Mouse (Mus musculus) right cerebral cortex, postnatal 25 days (tissue): Measurements from ENCODE around the gene Cox7a1.
"Not testable (repeated sequence)": the region's sequence is repeated elsewhere in the genome, so short reads cannot be mapped to it uniquely, and the experiment has no call there.

Source experiments
- DNase-seq: peaks from one replicate; pipeline ENCODE4 v3.0.0; 2022

Cox7a1 gene

DNA sequence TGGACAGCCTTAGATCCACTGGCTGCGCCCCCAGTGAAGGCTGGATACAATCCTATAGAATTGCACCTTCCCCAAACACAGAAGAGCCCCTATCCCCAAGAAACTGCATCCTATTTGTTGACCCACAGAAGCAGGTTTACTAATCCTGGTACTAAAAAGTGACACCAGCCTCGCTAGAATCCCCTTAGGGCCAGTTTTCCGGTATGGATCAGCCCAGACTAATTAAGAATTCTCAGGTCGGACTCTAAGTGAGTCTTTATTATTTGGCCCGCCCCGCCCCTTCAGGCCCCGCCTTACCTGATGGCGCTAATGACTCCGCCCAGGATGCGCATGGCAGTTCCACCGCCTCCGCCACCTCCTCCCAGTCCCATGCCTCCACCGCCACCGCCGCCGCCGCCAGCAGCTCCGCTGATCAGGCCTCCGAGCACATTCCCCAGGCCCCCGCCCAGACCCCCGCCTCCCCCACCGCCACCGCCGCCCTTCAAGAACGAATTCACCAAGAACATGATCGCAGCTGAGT, 9.7 kb downstream of the Cox7a1 start:
- DNase-seq, result peak; percentile 72

DNA sequence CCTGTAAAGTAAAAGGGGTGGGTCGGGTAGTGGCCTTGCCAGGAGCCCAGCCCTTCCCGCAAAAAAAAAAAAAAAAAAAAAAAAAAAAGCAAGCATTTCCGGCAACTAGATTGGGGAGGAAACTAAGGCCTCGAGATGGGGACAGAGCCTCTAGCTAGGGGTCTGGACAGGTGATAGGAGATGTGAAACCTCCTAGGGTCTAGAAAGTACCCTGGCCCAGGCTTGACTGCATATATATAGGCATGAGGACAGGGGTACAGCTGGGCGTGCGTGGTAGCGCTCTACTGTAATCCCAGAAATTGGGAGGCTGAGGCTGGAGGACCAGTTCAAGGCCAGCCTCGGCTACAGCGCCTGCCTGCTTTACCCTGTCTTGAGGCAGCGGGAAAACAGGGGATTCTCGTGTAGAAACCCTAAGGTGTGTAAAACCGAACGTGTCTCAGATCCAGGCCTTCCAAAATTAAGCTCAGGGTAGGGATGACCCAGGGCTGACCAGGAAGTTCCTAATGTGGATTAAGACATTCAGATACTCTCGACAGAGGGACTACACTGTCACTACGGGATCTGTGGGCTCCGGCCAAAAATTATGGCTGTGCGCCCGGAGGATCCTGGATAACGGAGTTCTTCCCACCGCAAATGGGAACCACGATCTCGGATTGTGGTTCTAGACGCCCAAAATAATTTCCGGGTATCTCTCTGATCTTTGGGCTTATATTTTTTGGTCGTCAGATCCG, 10.3 kb downstream of the Cox7a1 start:
- DNase-seq, result peak; percentile 38

DNA sequence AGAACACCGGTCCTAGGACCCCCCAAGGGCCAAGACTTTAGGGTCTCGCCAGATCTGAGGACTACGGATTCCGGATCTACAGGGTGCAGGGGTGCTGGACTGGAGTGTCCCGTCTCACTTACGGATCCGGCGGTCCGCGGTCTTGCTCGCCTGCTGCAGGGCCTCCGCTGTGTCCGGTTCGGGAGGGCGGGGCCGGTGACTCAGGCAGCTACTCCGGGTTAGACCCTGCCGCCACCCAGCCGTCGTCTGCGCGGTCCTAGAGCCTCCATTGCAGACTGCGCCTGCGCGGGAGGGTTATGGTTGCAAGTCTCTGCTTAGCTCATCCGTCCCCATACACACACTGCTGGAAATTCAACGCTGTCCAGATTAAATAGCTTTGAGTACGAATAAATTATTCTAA, 10.9 kb downstream of the Cox7a1 start:
- peak; percentile 90 for DNase-seq

DNA sequence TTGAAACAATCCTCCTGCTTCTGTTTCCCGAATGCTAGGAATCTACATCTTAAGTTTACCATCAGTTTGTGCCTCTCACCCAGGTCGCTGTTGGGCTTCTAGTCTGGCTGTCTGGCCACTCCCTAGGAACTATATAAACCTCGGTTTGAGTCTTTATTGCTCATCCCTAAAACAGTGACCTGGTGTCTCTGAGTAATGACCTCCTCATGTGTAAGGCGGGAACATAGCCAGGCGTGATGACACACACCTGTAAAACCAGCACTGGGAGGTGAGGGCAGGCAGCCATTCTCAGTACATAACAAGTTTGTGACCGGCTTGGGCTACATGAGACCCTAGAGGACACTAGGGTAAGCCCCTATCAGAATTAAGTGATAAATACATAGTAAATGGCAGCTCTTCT, 11.5 kb downstream of the Cox7a1 start:
- no peak for DNase-seq

DNA sequence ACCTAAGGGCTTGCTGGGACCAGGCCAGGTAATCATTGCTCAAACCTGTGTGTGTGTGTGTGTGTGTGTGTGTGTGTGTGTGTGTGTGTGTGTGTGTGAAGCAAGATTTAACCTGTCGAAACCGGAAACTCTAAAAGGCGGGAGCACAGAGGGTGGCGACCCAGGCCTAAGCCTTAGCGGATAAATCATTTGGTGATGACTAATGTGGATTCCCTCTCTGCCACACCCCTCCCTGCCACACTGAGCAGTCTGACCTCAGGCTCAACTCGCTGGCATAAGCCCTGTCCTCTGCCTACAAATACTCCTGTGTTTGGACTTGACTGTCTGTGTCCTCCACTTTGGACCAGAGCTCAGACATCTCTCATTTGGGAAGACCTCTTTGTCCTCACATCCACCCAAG, 12.2 kb downstream of the Cox7a1 start:
- DNase-seq, result no peak

DNA sequence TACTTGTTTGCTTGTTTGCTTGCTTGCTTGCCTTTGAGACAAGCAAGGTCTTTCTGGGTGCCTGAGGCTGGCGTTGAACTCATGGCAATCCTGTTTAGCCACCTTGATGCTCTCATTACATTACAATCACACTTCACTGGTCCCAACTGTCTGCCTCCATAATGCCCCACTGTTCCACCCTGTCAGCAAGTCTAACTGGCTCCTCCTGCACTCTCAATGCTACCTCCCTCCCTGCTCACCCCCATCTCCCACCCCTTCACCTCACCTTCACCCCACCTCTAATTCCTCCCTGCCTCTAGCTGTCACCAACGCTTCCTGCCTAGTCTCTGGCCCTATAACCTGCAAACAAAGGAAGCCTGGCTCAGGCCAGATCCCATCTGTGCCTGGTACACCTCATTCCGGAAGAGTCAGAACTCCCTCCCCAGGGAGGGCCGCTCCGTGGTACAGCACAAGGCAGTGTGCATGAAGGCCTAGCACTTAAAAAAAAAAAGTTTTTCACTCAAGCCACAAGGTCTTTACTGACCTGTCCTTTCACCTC, 13.7 kb downstream of the Cox7a1 start:
- DNase-seq, result no peak

DNA sequence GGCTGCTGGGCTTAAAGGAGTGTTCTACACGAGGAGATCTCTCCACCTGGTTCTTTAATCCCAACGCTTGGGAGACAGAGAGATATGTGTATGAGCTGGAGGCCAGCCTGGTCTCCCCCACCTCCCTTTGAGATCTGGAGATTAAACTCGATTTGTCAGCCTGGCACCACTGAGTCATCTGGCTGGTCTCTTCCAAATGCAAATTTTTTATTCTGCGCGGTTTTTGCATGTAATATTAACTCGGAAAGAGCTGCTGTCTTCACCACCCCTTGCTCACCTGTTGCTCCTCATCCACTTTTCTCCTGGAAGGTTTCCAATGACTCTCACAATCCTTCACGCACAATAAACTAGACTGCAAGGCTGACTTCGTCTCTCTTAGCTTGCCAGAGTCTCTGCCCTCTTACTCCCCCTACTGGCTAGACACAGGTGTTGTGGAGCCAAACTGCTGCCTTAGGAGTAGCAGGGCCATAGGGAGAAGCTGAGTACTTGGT, 14.6 kb downstream of the Cox7a1 start, which contains the start of gene Capns1:
Gene Capns1, minus strand, starts transcription at position 331 of the 491 bp plus-strand sequence.
- DNase-seq, result peak; percentile 58

DNA sequence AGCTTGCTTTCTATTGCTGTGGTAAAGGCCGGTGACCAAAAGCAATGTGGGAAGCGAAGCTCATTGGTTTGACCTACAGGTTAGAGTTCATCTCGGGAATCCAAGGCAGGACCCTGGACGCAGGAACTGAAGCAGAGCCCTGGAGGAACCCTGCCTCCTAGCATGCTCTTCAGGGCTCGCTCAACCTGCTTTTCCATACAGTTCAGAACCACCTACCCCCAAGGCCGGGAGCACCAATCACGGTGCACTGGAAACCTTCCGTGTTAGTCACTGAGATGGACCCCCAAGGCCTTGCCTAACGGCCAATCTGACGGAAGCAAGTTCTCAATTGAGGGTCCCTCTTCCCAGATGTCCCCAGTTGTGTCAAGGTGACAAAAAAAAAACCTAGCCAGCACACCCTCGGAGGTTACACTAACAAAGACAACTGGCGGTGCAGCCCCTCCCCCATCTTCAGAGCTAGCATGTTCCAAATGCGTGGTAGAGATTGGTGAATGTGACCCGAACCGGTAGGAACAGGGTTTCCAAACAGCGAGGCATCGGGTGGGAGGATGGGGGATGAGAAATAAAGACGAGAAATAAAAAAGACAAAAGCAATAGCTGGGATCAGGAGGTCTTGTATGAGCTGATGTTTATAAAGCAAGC, 15.7 kb downstream of the Cox7a1 start:
- no peak for DNase-seq

DNA sequence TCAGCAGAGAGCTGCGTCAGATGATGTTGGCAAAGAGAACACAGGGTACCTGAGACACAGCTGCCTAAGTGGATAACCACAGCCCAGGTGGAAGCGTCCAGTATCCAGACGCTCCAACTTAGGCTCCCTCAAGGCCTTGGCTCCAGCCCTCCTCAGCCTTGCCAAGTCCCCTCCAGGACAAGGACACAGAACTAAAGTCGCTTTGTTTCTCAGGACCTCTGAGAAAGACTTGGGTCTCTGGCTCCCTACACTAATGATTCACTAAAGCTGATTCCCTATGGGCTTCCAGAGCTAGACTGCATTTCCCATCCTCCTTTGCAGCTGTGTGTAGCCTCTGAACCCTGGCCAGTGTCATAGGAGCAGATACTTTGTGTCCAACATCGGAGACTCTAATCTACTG, 16.3 kb downstream of the Cox7a1 start:
- DNase-seq, result no peak

DNA sequence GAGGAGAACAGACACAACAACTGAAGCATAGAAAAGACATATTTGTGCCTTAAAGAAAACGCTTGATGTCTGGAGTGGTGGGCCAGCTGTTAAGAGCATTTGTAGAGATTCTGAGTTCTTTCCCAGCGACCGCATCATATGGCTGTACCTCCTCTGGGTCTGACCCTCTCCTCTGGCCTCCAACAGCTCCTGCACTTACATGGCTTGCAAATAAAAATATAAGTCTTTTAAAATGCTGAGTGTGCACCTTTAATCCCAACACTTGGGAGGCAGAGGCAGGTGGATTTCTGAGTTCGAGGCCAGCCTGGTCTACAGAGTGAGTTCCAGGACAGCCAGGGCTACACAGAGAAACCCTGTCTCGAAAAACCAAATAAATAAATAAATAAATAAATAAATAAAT, 16.7 kb downstream of the Cox7a1 start:
- not testable (repeated sequence) for DNase-seq

DNA sequence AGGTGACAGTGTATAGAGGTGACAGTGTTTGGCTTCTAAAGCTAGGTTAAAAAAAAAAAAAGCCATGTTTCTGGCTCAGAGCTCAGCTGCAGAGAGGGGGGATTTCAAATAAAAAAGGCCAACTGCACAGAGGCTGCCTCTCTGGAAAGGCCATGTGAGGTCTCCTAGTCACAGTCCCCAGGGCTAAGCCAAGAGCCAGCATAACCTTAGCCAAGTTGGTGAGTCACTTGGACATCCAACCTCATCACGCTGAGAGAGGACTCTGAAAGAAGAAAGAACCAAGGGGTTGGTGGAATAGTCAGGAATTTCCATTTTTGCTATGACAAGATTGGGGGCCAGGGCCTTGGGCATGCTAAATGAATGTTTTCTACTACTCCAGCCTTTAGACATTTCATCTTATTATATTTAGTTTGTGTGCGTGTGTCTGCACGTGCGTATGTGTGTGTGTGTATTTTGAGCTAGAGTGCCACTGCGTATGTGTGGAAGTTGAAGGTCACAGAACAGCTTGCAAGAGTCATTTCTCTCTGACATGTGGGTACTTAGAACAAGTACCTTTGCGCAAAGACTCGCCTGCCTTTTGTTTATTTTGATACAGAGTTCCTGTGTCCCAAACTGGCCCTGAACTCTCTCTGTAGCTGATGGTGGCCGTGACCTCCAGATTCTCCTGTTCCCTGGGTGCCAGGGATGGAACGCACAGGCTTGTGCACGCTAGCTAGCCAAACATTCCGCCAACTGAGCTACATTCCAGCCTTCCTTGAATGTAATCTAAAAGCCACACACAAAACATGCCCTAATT, 19.1 kb downstream of the Cox7a1 start:
- DNase-seq, result no peak

DNA sequence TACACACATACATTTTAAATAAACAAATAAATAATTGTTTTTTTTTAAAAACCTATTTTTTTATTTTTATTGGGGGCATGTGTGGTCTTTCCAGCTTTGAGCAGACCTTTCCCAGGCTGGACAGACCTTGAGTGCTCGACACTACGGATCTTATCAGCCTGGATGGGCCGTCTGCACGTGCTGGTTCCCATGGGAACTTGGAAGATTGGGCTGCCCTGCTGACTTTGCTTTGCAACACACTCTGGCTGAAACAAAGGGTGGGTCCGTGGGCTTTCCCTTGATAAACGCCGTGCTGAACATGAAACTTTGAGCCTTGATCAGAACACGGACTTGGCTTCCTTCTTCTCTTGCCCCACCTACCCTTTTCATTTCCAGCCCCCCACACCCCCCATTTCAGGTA, 20.4 kb downstream of the Cox7a1 start:
- no peak for DNase-seq

DNA sequence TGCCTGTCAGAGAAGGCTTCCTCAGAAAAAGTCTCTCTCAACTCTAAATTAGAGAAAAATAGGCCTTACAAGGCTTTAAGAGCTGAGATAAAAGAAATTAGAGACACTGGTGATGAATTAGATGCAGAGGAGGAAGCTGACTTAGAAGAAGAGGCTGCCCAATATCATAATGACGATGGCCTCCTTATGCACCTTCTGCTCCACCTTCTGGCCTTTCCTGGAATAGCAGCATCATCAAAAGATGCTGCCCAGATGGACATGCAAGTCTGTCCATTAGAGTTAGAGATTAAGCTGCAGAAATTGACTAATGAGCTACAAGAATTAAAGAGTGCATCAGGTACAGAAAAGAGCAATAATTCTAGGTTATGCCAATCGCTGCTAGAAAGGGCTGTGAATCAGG, 21.4 kb downstream of the Cox7a1 start:
- DNase-seq, result no peak

DNA sequence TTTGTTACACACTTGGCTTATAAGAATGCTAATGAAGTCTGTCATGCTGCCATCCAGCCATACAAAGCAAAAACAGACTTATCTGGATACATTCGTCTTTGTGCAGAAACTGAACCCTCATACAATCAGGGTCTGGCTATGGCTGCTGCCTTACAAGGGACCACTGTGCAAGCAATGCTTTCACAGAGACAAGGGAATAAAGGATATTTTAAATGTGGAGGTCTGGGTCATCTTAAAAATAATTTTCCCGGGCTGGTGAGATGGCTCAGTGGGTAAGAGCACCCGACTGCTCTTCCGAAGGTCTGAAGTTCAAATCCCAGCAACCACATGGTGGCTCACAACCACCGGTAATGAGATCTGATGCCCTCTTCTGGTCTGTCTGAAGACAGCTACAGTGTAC, 22.4 kb downstream of the Cox7a1 start:
- not testable (repeated sequence) for DNase-seq

DNA sequence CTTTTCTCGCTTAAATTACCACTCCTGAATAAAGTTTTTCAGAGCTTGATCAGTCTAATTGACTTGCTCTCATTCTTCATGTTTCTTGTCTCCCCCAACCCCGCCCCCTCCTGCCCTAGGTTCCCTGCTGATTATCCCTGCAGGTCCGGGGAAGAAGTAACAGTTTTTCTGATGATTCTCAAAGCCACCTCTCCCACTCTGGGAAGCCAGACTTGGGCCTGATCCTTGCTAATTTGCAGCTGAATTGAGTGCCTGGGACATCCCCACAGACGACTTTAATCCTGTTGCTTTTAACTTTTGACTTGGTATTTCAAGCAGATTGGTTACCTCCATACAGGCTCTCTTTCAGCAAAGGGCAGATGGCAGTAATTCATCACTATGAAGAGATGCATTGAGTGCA, 27.1 kb downstream of the Cox7a1 start:
- DNase-seq, result no peak

DNA sequence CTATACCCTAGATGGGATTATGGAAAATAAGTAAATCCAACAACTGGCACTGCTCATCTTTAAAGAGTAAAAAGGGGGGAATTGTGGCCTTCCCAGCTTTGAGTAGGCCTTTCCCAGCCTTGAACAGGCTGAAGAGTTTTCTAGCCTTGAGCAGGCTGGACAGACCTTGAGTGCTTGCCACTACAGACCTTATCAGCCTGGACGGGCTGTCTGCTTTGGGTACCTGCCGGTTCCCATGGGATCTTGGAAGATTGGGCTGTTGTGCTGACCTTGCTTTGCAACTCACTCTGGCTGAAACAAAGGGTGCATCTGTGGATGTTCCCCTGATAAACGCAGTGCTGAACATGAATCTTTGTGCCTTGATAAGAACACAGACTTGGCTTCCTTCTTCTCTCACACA, 29.9 kb downstream of the Cox7a1 start:
- no peak for DNase-seq

DNA sequence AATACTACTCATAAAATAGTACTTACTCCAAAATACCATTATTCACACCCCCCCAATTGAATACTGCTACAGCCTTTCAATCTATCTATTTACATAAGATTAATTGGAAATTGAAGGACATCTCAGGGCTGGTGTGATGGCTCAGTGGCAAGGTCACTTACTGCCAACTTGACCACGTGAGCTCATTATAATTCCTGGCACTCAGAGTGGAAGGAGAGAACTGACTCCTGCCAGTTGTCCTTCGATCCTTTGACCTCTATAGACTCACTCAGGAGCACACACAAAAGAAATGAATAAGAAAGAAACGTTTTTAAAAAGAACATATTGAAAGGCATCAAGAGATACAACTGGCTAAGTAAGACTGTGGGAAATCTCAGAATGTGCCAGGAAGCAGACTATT, 31.9 kb downstream of the Cox7a1 start:
- DNase-seq, result no peak

DNA sequence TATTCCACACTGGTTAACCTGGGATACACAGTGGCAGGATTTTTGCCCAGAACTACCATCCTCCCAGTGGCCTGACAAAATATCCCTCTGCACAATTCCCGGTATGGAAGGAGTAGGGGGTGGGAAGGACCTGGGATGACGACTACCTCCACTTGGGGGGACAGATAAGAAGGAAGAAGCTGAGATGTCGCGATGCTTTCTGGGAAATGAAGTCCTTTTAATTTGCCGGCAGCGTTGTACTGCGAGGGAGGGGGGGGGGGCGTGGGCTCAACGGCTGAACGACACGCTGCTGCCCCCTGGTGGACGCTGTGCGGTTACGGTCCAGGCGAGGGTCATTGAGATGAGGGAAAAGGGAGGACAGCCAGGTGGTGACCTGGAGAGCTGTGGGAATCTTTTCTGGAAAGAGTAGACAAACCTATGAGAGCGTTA, 32.8 kb downstream of the Cox7a1 start:
- peak; percentile 62 for DNase-seq

DNA sequence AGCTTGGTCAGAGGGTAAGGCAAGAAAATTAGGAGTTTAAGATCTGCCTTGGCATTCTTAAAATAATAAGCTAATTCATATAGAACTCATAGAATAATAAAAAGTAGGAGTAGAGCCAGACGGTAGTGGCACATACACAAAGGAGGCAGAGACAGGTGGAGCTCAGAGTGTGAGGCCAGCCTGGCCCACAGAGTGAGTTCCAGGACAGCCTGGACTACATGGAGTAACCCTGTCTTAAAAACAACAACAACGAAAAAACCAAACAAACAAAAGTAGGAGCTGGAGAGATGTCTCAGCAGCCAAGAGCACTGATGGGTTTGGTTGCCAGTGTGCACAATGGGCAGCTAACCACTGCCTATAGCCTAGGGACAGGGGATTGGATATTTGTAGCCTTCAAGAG, 33.3 kb downstream of the Cox7a1 start:
- DNase-seq, result no peak

DNA sequence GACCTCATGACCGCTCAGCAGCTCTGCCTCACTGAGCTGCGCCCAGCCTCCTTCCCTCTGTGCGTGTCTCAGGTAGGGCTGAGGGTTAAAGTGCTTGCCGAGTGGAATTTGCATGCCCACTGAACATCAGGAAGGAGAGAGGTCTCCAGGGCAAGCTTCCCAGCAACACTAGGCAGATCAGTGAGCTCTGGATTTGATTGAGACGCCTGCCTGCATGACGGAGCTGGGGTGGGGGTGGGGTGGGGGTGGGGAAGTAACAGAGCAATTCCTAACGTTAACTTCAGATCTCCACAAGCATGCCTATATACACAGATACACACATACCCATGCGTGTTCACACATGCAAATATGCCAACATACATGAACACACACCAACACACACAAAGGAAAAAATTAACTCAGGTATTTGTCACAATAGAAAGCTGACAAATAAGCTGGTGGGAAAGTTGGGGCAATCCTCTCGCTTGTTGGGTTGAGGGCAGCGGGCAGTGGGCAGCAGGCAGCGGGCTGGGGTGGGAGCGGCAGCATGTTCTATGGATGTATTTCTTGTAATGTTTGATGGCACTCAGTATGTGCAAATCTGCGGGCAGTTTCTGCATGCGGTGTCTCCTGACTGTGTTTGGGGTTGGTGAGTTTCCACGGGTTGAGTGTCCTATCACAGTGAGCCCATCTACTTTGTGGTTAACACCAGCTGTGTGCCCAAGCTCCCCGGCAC, 35.5 kb downstream of the Cox7a1 start:
- no peak for DNase-seq

DNA sequence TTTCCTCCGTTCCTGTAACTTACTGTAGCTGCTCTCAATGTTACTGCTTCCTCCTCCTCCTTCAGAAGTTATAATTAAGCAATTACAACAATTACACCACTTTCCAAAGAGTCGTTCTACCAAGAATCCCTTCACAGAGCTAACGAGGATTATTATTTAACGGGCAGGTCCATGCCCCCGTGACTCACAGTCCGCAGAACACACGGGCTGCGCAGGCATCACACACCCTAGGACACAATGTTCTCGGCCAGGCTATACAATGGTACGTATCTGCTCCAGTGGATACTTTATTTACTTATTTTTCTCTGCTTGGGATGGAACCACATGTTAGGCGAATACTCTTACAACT, 36.0 kb downstream of the Cox7a1 start:
- no peak for DNase-seq

DNA sequence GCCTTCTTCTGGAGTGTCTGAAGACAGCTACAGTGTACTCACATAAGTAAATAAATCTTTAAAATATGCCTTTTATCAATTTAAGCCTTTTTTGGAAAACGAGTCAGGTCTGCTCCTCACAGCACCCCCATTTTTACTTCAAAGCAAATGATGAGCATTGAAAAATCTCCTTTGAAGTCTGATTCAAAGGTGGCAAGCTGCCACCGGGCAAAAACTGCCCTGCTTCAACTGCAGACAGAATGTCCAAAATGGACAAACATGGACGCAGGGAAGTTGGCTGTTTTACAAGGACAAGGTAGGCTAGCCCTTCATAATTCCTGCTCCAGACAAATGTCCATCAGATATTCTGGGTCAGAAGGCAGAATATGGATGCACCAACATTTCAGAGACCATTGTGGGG, 37.5 kb downstream of the Cox7a1 start:
- no peak for DNase-seq

DNA sequence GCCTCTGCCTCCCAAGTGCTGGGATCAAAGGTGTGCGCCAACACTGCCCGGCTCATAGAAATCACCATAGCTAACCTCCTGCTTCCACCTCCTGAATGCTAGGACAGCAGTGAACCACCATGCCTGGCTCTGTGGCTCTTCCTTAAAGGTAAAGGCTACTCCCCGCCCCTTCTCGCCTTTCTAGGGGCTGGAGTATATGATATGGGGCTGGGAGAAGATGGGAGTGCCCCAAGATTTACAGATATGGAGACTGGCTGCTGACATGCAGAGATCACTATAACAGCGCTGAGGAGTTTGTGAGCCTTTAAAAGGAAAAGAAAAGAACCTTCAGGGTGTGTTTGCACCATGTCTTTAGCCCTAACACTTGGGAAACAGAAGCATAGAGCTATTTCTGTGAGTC, 38.3 kb downstream of the Cox7a1 start:
- DNase-seq, result no peak
